Mouse (Mus musculus) megakaryocyte progenitor cell, adult 5-6 weeks (primary cell): Measurements from ENCODE around the gene Apba3. TPM values are rescaled to one million over a fixed set of nuclear protein-coding genes. Genes with fewer than 3 reads are reported as not detected.
A peak's percentile ranks its signal among the peaks of the same experiment; 100 is the strongest.
"Not testable (repeated sequence)": the region's sequence is repeated elsewhere in the genome, so short reads cannot be mapped to it uniquely, and the experiment has no call there.

Experiments used
- ATAC-seq: replicated peaks from 2 replicates; pipeline ENCODE4 v1.8.0; 2016; ENCODE audit warnings: mild to moderate bottlenecking, moderate TSS enrichment, inconsistent platforms; ENCODE audit not compliant: poor library complexity
- total RNA-seq, 2 experiments: library from RNA; stranded (forward) in 1 of 2; stranded (reverse) in 1 of 2; fragments of 157-497, 149-512 nt in 1 of 2; fragments of 200-1000 nt in 1 of 2; gene quantifications; 2 replicates each; pipeline versions ENCODE4 v1.2.3 to v1.2.4; 2015 to 2017

Gene Apba3
- total RNA-seq (2015) (15.5 and 20.2 TPM in 2 replicates), total RNA-seq (2017) (10.5 and 16.9 TPM in 2 replicates)

GRCm38 (mm10) chr10:81266211-81267105 lies at the start of gene Apba3, which contains the start of gene Mrpl54:
Apba3 (plus strand) TSS chr10:81266960.
Mrpl54 (minus strand) TSS chr10:81266934.
- peak; percentile 85 for ATAC-seq

GRCm38 (mm10) chr10:81217267-81217666 lies 49.5 kb upstream of the Apba3 start:
- peak; percentile 45; the same call in 1 of the 2 replicates for ATAC-seq

GRCm38 (mm10) chr10:81217964-81218363 lies 48.8 kb upstream of the Apba3 start:
- peak; percentile 88 for ATAC-seq

GRCm38 (mm10) chr10:81221402-81222015 lies 45.3 kb upstream of the Apba3 start:
- peak; percentile 66 for ATAC-seq

- ATAC-seq, result not testable (repeated sequence)
Measured at GRCm38 (mm10) chr10:81223731-81224130, 43.0 kb upstream of the Apba3 start.

- no peak for ATAC-seq
Measured at GRCm38 (mm10) chr10:81229735-81230437, 36.9 kb upstream of the Apba3 start.

- peak; percentile 29; the same call in 1 of the 2 replicates for ATAC-seq
Measured at GRCm38 (mm10) chr10:81230438-81231332, 36.1 kb upstream of the Apba3 start, which contains the start of gene Atcay. Atcay (minus strand) TSS chr10:81230833.

GRCm38 (mm10) chr10:81231436-81231835 lies 35.3 kb upstream of the Apba3 start:
- no peak for ATAC-seq

- peak; percentile 97 for ATAC-seq
Measured at GRCm38 (mm10) chr10:81232580-81233225, 34.1 kb upstream of the Apba3 start, which contains the start of gene Zfr2. Zfr2 (plus strand) TSS chr10:81233155.

GRCm38 (mm10) chr10:81233226-81233585 lies 33.6 kb upstream of the Apba3 start:
- ATAC-seq, result no peak

- no peak for ATAC-seq
Measured at GRCm38 (mm10) chr10:81234206-81234605, 32.6 kb upstream of the Apba3 start.

- no peak for ATAC-seq
Measured at GRCm38 (mm10) chr10:81236471-81237268, 30.1 kb upstream of the Apba3 start.

- ATAC-seq, result no peak
Measured at GRCm38 (mm10) chr10:81238618-81239017, 28.1 kb upstream of the Apba3 start.

GRCm38 (mm10) chr10:81240876-81241275 lies 25.9 kb upstream of the Apba3 start:
- ATAC-seq, result peak; percentile 52

GRCm38 (mm10) chr10:81242021-81242420 lies 24.7 kb upstream of the Apba3 start:
- ATAC-seq, result no peak

- ATAC-seq, result no peak
Measured at GRCm38 (mm10) chr10:81244146-81244545, 22.6 kb upstream of the Apba3 start.

GRCm38 (mm10) chr10:81244595-81244994 lies 22.2 kb upstream of the Apba3 start:
- peak; percentile 94 for ATAC-seq

- ATAC-seq, result no peak
Measured at GRCm38 (mm10) chr10:81245166-81245565, 21.6 kb upstream of the Apba3 start.

- ATAC-seq, result no peak
Measured at GRCm38 (mm10) chr10:81247804-81248203, 19.0 kb upstream of the Apba3 start.
